Mouse (Mus musculus) A20 (cell line): Measurements from ENCODE around the gene Kdelr2.
"Not testable (repeated sequence)": the region's sequence is repeated elsewhere in the genome, so short reads cannot be mapped to it uniquely, and the experiment has no call there.

Experiments
- DNase-seq: peaks from one replicate; pipeline ENCODE4 v3.0.0-alpha.2; 2011; ENCODE audit warnings: low read depth, low spot score

Gene Kdelr2

GRCm38 (mm10) chr5:143403221-143404147 is at the start of gene Kdelr2:
TSS of gene Kdelr2 (plus strand) at chr5:143403838.
- DNase-seq = peak; percentile 93

GRCm38 (mm10) chr5:143356017-143356416 is 47.6 kb upstream of the Kdelr2 start:
- no peak for DNase-seq

DNA sequence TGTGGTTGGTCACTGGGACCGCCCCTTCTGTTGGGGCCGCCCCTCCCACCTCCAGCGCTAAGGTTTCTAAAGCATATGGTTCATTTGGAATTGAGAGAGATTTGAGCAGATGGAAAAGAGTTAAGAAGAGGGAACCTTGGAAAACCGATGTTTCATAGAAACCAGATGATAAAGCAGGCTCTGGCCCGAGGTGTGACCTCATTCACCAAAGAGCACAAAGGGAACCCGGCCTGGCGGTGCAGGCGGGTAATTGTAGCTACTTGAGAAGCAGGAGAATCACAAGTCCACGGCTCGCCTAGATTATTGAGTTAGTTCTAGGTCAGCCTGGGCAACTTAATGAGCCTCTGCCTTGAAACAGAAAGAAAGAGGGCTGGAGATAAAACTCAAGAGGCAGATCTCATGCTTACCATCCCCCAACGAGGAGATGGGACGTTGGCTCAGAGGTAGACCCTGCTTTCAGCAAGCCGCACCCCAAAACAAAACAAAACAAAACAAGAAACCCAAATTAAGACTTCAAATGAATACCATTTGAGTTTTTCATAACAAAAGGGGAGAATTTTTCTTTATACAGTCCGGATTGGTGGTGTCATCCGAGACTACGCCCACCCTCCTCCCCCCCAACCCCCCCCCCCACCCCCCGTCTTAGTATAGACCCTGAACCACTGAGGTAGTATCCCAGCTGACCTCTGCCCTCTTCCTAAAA is 46.8 kb upstream of the Kdelr2 start, which contains the start of gene Grid2ip:
Grid2ip (plus strand) TSS at position 653 of the 703 bp plus-strand sequence.
- no peak for DNase-seq

GRCm38 (mm10) chr5:143357564-143357963 is 46.1 kb upstream of the Kdelr2 start:
- no peak for DNase-seq

GRCm38 (mm10) chr5:143359263-143359662 is 44.4 kb upstream of the Kdelr2 start:
- DNase-seq = peak; percentile 20

DNA sequence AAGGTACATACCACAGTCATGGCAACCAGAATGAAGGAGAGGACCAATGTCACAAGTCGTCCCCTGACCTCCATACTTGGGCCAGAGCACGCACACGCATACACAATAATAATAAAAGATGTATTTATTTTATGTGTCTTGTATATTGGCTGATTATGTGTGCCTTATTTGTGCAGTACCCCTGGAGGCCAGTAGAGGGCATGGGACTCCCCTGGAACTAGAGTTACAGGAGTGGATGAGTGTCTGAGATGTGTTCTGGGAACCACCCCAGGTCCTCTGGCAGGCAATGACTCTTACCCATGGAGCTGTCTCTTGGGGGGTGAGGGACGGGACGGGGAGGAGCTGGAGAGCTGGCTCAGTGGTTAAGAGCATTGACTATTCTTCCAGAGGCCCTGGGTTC is 43.6 kb upstream of the Kdelr2 start:
- DNase-seq = peak; percentile 61

- no peak for DNase-seq
Observed at GRCm38 (mm10) chr5:143361428-143361827, 42.2 kb upstream of the Kdelr2 start.

- DNase-seq = no peak
Observed at GRCm38 (mm10) chr5:143363678-143364615, 39.7 kb upstream of the Kdelr2 start.

GRCm38 (mm10) chr5:143367931-143368330 is 35.7 kb upstream of the Kdelr2 start:
- no peak for DNase-seq

DNA sequence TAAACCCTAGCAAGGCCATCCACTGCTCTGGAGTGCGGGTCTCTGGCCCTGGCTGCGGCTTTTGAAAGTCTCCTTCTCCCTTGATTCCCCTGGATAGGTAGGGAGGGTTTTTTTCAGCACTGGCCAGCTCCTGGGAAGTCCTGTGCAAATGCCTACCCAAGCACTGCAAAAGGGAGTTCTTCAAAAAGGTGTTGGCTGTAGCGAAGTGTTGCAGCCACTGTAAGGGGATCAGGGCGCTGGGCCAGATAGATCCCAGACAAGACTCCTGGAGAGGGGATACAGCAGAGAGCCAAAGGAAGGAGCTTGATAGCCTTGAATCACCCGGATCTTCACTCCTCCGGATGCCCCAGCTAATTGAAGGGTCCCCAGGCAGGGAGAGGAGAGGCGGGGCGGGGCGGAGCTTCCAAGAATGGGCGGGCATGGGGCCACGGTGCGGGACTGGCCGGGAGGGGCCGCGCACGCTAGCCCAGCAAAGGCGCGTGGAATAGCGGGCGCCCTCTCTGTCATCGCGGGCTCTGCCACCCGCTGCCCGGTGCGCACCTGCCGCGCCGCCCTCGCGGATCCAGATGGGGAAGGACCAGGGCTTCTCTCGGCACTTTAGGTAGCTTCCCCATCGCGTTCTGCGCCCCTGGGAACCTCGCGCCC is 33.9 kb upstream of the Kdelr2 start:
- no peak for DNase-seq

- no peak for DNase-seq
Observed at GRCm38 (mm10) chr5:143370416-143371145, 33.1 kb upstream of the Kdelr2 start.

DNA sequence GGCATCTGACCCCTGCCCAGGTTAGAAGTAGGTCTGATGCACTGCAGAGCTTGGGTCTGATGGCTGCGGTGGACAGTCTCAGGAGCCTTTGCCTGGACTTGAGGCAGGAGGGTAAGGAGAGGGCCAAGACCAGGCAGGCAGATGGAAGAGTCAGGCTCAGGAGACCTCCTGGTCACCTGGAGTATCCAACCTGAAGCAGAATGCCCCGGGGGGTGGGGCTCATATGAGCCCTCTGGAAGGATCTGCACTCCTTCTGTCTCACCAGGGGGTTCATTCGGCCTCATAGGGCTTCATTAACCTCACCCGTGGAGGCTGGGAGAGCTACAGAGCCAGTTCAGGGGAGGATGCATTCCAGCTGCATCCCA is 32.5 kb upstream of the Kdelr2 start:
- DNase-seq = no peak

GRCm38 (mm10) chr5:143372818-143373217 is 30.8 kb upstream of the Kdelr2 start:
- no peak for DNase-seq

DNA sequence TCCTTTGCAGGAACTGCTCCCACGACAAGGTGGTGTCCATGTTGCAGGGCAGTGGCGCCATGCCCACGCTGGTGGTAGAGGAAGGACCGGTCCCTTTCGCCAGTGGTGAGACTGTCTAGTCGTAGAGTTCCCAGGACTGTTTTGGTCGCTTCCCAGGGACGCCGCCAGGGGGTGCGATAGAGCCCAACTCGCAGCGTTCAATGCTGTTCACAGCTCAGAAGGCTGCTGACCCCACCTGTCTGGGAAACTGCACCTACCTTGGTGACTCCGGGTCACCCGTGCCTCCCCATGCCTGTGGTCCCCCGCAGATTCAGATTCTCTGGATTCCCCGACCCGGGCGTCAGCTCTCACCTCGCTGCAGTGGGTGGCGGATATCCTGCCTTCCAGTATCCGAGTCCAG is 28.4 kb upstream of the Kdelr2 start:
- DNase-seq = peak; percentile 59

DNA sequence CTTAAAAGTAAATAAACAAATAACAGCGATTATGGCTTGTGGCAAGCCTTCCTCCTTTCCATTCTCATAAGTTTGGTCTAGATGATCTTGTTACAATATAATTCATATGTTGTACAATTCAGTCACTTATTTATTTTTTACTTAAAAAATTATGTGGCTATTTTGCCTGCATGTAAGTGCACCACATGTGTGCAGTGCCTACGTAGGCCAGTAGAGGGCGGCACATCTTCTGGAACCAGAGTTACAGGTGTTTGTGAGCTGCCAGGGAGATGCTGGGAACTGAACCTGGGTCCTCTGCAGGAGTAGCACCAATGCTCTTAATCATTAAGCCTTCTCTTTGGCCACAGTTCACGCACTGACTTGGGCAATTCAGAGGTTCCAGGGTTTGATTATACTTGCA is 27.5 kb upstream of the Kdelr2 start:
- no peak for DNase-seq

DNA sequence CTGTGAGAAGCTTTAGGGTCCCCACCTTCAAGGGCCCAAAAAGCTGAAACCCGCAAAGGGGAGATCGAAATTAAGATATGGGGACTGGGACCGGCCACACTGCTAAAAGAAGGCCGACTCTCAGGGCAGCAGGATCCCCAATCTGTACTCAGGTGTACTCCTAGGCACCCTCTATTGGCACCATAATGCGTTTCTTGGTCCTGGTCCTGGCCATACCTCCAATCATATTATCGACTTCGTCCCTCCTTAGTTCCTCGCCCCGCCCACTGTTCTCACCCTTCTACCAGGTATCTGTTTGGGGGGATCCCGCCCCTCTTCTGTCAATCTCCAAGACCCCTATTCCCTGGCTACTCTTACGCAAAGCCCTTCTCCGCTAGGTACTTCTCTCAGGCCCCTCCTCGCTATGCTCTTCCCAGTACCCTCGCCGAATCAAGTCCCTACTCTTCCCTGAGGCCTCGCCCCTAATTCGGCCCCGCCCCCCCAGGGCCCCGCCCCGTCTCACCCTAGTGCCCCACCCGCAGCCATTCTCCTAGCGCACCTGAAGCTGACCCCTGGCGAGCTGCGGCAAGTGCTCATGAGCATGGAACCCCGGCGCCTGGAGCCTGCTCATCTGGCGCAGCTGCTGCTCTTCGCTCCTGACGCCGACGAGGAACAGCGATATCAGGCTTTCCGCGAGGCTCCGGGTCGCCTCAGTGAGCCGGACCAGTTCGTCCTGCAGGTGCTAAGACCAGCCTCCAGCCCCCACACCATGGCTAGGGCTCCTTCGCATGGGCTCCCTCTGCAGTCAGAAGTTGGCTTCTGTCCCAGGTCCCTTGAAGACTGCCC is 16.6 kb upstream of the Kdelr2 start:
- peak; percentile 65 for DNase-seq

DNA sequence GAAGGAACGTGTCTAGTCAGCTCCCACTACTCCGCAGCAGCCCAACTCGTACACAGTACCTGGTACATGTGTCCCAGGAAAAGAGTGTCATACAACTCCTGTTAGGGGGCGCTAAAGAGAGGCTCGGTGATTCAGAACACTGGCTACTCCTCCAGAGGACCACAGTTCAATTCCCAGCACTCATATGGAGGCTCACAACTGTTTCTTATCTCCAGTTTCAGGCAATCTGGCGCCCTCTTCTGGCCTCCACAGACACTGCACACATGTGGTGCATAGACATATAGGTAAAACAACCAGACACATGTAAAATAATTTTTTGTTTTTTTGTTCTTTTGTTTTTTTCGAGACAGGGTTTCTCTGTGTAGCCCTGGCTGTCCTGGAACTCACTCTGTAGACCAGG is 9.5 kb upstream of the Kdelr2 start:
- no peak for DNase-seq

DNA sequence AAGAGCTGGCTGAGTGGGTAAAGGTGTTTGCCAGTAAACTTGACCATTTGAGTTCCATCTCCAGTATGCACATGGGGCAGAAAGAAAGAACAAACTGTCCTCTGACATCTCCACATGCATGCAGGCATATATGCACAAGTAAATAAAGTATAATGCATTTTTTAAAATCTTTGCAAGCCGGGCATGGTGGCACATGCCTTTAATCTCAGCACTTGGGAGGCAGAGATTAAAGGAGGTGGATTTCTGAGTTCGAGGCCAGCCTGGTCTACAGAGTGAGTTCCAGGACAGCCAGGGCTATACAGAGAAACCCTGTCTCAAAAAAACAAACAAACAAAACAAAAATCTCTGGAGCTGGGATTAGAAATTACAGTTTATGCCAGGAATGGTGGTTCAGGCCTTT is 8.7 kb upstream of the Kdelr2 start:
- DNase-seq = not testable (repeated sequence)

- DNase-seq = peak; percentile 58
Observed at GRCm38 (mm10) chr5:143395649-143396048, 8.0 kb upstream of the Kdelr2 start.

DNA sequence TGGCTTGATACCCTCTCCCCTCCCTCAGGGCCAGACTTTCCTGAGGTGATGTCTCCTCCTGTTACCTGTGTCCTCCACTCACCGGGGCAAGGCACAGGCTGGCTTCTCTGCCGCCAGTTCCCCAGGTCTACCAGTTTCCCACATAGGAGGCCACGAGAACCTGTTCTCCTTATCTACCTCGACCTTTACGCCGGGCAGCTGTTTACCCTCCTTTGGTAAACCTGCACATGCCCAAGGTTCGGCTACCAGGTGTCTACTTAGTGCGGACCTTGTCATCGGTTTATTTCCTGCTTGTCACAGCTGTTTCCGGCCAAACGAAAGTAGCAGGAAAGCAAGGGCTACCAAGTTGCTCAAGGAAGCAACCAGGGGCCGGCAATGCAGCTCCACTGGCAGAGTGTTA is 3.1 kb upstream of the Kdelr2 start:
- DNase-seq = no peak
